Mouse (Mus musculus): ENCODE results near the gene Cryz.

- no peak for TF ChIP-seq CTCF (IDR thresholded peaks at IDR 0.05; ENCODE audit: extremely low read depth, insufficient read length, insufficient replicate concordance, low read depth, low read length)
- no peak for TF ChIP-seq POLR2A (IDR thresholded peaks at IDR 0.05; ENCODE audit: low read depth, low read length)
Observed at GRCm38 (mm10) chr3:154649411-154650285, 53.1 kb downstream of the Cryz start.

Measured in small intestine, adult 2 months (tissue).